Mouse (Mus musculus): ENCODE results near the gene Zranb1.

The Zranb1 gene

GRCm38 (mm10) chr7:132999061-132999460 is 68.1 kb downstream of the Zranb1 start:
- DNase-seq (ENCODE audit: low spot score in 2 of 2) = peak in 1 of 2 experiments; percentile 17

- DNase-seq (ENCODE audit: low spot score in 2 of 2) = no peak
These were observed 70.4 kb downstream of the Zranb1 start for GRCm38 (mm10) chr7:133001388-133001787.

GRCm38 (mm10) chr7:133002271-133002670 is 71.3 kb downstream of the Zranb1 start:
- no peak for DNase-seq (ENCODE audit: low spot score in 2 of 2)

- peak; percentile 90 to 92 for DNase-seq (ENCODE audit: low spot score in 2 of 2)
These were observed 72.5 kb downstream of the Zranb1 start for GRCm38 (mm10) chr7:133003421-133003820.

GRCm38 (mm10) chr7:133005772-133006171 is 74.8 kb downstream of the Zranb1 start:
- DNase-seq (ENCODE audit: low spot score in 2 of 2) = no peak

- DNase-seq (ENCODE audit: low spot score in 2 of 2) = no peak
These were observed 76.4 kb downstream of the Zranb1 start for GRCm38 (mm10) chr7:133007343-133007742.

GRCm38 (mm10) chr7:133008663-133009062 is 77.7 kb downstream of the Zranb1 start:
- DNase-seq (ENCODE audit: low spot score in 2 of 2) = no peak

- DNase-seq (ENCODE audit: low spot score in 2 of 2) = no peak
These were observed 78.7 kb downstream of the Zranb1 start for GRCm38 (mm10) chr7:133009676-133010075.

GRCm38 (mm10) chr7:133010477-133010876 is 79.5 kb downstream of the Zranb1 start:
- DNase-seq (ENCODE audit: low spot score in 2 of 2) = no peak

- peak; percentile 55 to 58 for DNase-seq (ENCODE audit: low spot score in 2 of 2)
These were observed 80.2 kb downstream of the Zranb1 start for GRCm38 (mm10) chr7:133011191-133011590.

- no peak for DNase-seq (ENCODE audit: low spot score in 2 of 2)
These were observed 80.7 kb downstream of the Zranb1 start for GRCm38 (mm10) chr7:133011611-133012010.

GRCm38 (mm10) chr7:133012637-133013366 is 81.9 kb downstream of the Zranb1 start:
- DNase-seq (ENCODE audit: low spot score in 2 of 2) = peak in 1 of 2 experiments; percentile 60

- DNase-seq (ENCODE audit: low spot score in 2 of 2) = no peak
These were observed 83.0 kb downstream of the Zranb1 start for GRCm38 (mm10) chr7:133013923-133014322.

- DNase-seq (ENCODE audit: low spot score in 2 of 2) = no peak
These were observed 83.7 kb downstream of the Zranb1 start for GRCm38 (mm10) chr7:133014631-133015030.

GRCm38 (mm10) chr7:133015416-133016070 is 84.6 kb downstream of the Zranb1 start:
- DNase-seq (ENCODE audit: low spot score in 2 of 2) = no peak

- DNase-seq (ENCODE audit: low spot score in 2 of 2) = no peak
These were observed 88.0 kb downstream of the Zranb1 start for GRCm38 (mm10) chr7:133018961-133019360.

- DNase-seq (ENCODE audit: low spot score in 2 of 2) = no peak
These were observed 88.6 kb downstream of the Zranb1 start for GRCm38 (mm10) chr7:133019481-133020020.

- DNase-seq (ENCODE audit: low spot score in 2 of 2) = no peak
These were observed 93.8 kb downstream of the Zranb1 start for GRCm38 (mm10) chr7:133024694-133025093.

- no peak for DNase-seq (ENCODE audit: low spot score in 2 of 2)
These were observed 97.0 kb downstream of the Zranb1 start for GRCm38 (mm10) chr7:133027930-133028329.

- no peak for DNase-seq (ENCODE audit: low spot score in 2 of 2)
These were observed 98.1 kb downstream of the Zranb1 start for GRCm38 (mm10) chr7:133029004-133029403.

GRCm38 (mm10) chr7:133029496-133030047 is 98.6 kb downstream of the Zranb1 start:
- DNase-seq (ENCODE audit: low spot score in 2 of 2) = no peak

GRCm38 (mm10) chr7:133032589-133033203 is 101.8 kb downstream of the Zranb1 start:
- DNase-seq (ENCODE audit: low spot score in 2 of 2) = peak; percentile 64 to 76

All from right cerebral cortex, postnatal 10 days (tissue).